Mouse (Mus musculus): ENCODE measurements around the gene Zgpat. TPM values are rescaled to one million over a fixed set of nuclear protein-coding genes. Genes with fewer than 3 reads are reported as not detected.

Gene Zgpat
- polyA plus RNA-seq, 1 experiment from 2014 or later, result 78.5 TPM

DNA sequence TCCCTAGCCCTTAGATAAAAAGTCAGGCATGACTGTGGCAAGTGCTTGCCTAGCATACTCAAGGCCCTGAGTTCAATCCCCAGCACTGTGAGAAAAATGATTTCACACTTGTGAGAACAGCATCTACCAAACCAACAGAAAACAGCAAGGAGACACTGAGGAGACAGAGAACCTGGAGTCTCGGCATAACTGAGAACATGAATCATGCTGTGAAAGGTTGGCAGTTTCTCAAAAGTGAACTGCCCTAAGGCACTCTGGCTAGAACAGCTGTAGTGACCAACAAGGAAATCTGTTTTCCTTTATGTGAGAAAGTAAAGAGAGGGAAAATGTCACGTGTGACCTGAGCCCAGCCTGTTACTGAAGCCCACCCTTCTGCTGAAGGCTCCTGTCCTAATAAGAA is 48.4 kb downstream of the Zgpat start:
- H3K4me3 ChIP-seq (replicated peaks), result no peak overlapping the region
- H3K9ac ChIP-seq (replicated peaks), result no peak overlapping the region
- no peak for ATAC-seq
- no peaks in the 10 kb centered on the region; the same call in 1 of the 2 replicates for H3K4me1 ChIP-seq (replicated peaks)
- no peaks in the 10 kb centered on the region for H3K36me3 ChIP-seq
- H3K27ac ChIP-seq, result no peak overlapping the region
- no peaks in the 10 kb centered on the region for H3K27me3 ChIP-seq
- H3K4me2 ChIP-seq (replicated peaks), result no peak overlapping the region
- no peaks in the 10 kb centered on the region for H3K9me3 ChIP-seq
- 72% methylated on average over 2 of the region's 2 CpGs for WGBS

GRCm38 (mm10) chr2:181415945-181416344 is 51.2 kb downstream of the Zgpat start:
- ATAC-seq, result no peak
- WGBS, result 70% methylated on average over 3 of the region's 3 CpGs
- Histone ChIP-seq H3K4me2 (replicated peaks) (no peak overlapping the region), H3K27me3 (no peaks in the 10 kb centered on the region), H3K4me3 (replicated peaks) (no peak overlapping the region), H3K36me3 (no peaks in the 10 kb centered on the region), H3K27ac (no peak overlapping the region), H3K9me3 (no peaks in the 10 kb centered on the region), H3K4me1 (replicated peaks) (no peaks in the 10 kb centered on the region; the same call in 1 of the 2 replicates), H3K9ac (replicated peaks) (no peak overlapping the region)

GRCm38 (mm10) chr2:181419359-181419758 is 54.6 kb downstream of the Zgpat start:
- no peak for ATAC-seq
- Histone ChIP-seq H3K4me3 (replicated peaks) (no peak overlapping the region), H3K27ac (no peak overlapping the region), H3K4me2 (replicated peaks) (no peak overlapping the region), H3K9ac (replicated peaks) (no peak overlapping the region), H3K27me3 (no peaks in the 10 kb centered on the region), H3K9me3 (no peaks in the 10 kb centered on the region), H3K4me1 (replicated peaks) (no peaks in the 10 kb centered on the region), H3K36me3 (peaks cover 24% of the 10 kb centered on the region)
- WGBS, result 81% methylated on average over 7 of the region's 7 CpGs

DNA sequence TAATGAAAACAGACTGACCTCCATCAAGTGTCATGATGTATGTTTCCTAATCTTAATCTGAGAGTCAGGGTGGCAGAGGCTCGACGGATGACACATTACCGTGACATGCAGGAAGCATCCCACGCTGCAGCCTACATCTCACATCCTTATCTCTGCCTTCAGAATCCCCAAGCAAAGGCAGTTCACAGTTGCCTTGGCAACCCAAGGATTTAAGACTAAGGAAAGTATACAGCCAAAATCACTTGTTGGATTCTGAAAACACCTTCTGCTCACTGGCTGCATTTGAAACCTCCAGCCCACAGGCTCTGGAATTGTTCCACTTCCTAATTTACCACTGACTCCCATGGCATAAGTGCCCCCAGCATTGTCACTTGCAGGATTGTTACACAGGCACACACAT is 55.7 kb downstream of the Zgpat start:
- ATAC-seq, result no peak
- H3K9me3 ChIP-seq, result no peaks in the 10 kb centered on the region
- no peaks in the 10 kb centered on the region for H3K27me3 ChIP-seq
- H3K9ac ChIP-seq (replicated peaks), result no peak overlapping the region
- peaks cover 24% of the 10 kb centered on the region for H3K36me3 ChIP-seq
- H3K4me1 ChIP-seq (replicated peaks), result no peaks in the 10 kb centered on the region
- H3K4me3 ChIP-seq (replicated peaks), result no peak overlapping the region
- no peak overlapping the region for H3K4me2 ChIP-seq (replicated peaks)
- no peak overlapping the region for H3K27ac ChIP-seq
- WGBS, result 87% methylated on average over 4 of the region's 4 CpGs

DNA sequence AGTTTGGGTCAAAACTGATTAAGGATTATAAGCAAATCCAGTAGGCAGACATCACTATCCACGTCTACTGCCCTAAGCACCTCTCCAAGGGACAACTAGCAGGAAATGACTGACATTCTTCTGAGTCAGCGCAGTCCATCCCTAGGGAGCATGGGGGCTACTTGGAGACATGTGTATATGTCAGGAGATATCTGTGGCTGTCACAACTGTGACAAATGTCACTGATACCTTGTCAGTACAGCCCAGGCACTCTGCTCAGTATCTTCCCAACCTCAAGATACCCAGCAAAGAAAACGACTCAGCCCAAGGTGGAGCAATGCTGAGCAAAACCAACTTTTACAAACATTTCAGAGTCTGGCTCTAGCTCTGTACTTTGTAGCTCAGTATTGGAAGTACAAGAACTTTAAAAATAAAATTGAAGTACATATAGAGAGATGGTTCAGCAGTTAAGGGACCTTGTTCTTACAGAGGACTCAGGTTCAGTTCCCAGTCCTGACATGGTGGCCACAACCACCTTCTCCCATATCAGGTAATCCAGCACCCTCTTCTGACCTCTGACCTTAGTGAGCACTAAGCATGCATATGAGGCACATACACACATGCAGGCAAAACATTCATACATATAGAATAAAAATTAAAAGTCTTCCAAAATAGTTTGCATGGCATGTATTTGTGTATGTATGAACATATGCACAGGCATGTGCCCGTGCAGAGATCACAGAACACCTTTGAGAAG is 56.3 kb downstream of the Zgpat start:
- Histone ChIP-seq H3K36me3 (peaks cover 24% of the 10 kb centered on the region), H3K4me1 (replicated peaks) (no peaks in the 10 kb centered on the region), H3K9ac (replicated peaks) (no peak overlapping the region), H3K27me3 (no peaks in the 10 kb centered on the region), H3K9me3 (no peaks in the 10 kb centered on the region), H3K4me3 (replicated peaks) (no peak overlapping the region), H3K4me2 (replicated peaks) (no peak overlapping the region), H3K27ac (no peak overlapping the region)
- 79% methylated on average over 4 of the region's 4 CpGs for WGBS
- ATAC-seq, result no peak

DNA sequence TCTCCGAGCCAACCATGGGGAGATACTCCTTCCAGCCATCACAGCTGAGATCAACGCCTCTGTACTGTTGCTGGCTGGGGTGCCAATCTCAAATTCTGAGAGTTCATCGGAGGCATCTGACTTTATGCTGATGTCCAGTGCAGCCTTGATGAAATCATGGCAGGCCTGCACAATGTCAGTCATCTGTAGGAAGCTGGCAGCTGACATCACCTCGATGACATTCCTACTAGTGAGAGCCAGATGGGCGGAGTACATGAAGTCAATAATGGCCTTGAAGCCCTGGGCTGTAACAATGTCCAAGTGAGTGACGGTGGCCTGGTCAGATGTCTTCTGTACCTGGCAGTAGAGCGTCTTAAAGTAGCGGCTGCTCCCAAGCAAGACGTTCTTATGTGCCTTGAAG is 59.1 kb downstream of the Zgpat start:
- H3K4me3 ChIP-seq (replicated peaks), result no peak overlapping the region
- H3K27me3 ChIP-seq, result no peaks in the 10 kb centered on the region
- no peaks in the 10 kb centered on the region for H3K4me1 ChIP-seq (replicated peaks)
- H3K9ac ChIP-seq (replicated peaks), result no peak overlapping the region
- H3K27ac ChIP-seq, result no peak overlapping the region
- ATAC-seq, result no peak
- no peaks in the 10 kb centered on the region for H3K9me3 ChIP-seq
- WGBS, result 95% methylated on average over 9 of the region's 9 CpGs
- peaks cover 24% of the 10 kb centered on the region for H3K36me3 ChIP-seq
- H3K4me2 ChIP-seq (replicated peaks), result no peak overlapping the region

Other genes with a start within 250 kb of the Zgpat start
- gene Kcnq2, start 229.6 kb upstream of the Zgpat start, polyA plus RNA-seq (2015; fragmentation: Nextera tagmentation; extraction: Ambion mirVana), result 44.0 and 47.3 TPM in 2 replicates
- gene Eef1a2, start 207.9 kb upstream of the Zgpat start, polyA plus RNA-seq (2015; fragmentation: Nextera tagmentation; extraction: Ambion mirVana), result 3.5 and 3.8 TPM in 2 replicates
- 470 and 482 TPM in 2 replicates for gene Ppdpf, start 177.7 kb upstream of the Zgpat start, polyA plus RNA-seq (2015; fragmentation: Nextera tagmentation; extraction: Ambion mirVana)
- gene Ptk6, start 162.1 kb upstream of the Zgpat start, polyA plus RNA-seq (2015; fragmentation: Nextera tagmentation; extraction: Ambion mirVana), result not detected in 2 replicates
- gene Srms, start 151.7 kb upstream of the Zgpat start, polyA plus RNA-seq (2015; fragmentation: Nextera tagmentation; extraction: Ambion mirVana), result 0.10 TPM in 1 of 2 replicates, not detected in the other
- 0.13 TPM in 1 of 2 replicates, not detected in the other for gene Fndc11, start 144.9 kb upstream of the Zgpat start, polyA plus RNA-seq (2015; fragmentation: Nextera tagmentation; extraction: Ambion mirVana)
- 0.34 TPM in 2 replicates for gene Helz2, start 122.9 kb upstream of the Zgpat start, polyA plus RNA-seq (2015; fragmentation: Nextera tagmentation; extraction: Ambion mirVana)
- 19.7 and 19.9 TPM in 2 replicates for gene Gmeb2, start 76.9 kb upstream of the Zgpat start, polyA plus RNA-seq (2015; fragmentation: Nextera tagmentation; extraction: Ambion mirVana)
- 996 and 1,042 TPM in 2 replicates for gene Stmn3, start 50.4 kb upstream of the Zgpat start, polyA plus RNA-seq (2015; fragmentation: Nextera tagmentation; extraction: Ambion mirVana)
- 33.6 and 40.6 TPM in 2 replicates for gene Rtel1, start 45.2 kb upstream of the Zgpat start, polyA plus RNA-seq (2015; fragmentation: Nextera tagmentation; extraction: Ambion mirVana)
- 91.6 and 95.9 TPM in 2 replicates for gene Arfrp1, start 476 bp downstream of the Zgpat start, polyA plus RNA-seq (2015; fragmentation: Nextera tagmentation; extraction: Ambion mirVana)
- 42.1 and 46.7 TPM in 2 replicates for gene Lime1, start 15.2 kb downstream of the Zgpat start, polyA plus RNA-seq (2015; fragmentation: Nextera tagmentation; extraction: Ambion mirVana)
- gene Zbtb46, start 94.5 kb downstream of the Zgpat start, polyA plus RNA-seq (2015; fragmentation: Nextera tagmentation; extraction: Ambion mirVana), result 24.1 and 24.3 TPM in 2 replicates
- not detected in 2 replicates for gene Abhd16b, start 128.3 kb downstream of the Zgpat start, polyA plus RNA-seq (2015; fragmentation: Nextera tagmentation; extraction: Ambion mirVana)
- 116 and 121 TPM in 2 replicates for gene Tpd52l2, start 132.2 kb downstream of the Zgpat start, polyA plus RNA-seq (2015; fragmentation: Nextera tagmentation; extraction: Ambion mirVana)
- gene Dnajc5, start 155.6 kb downstream of the Zgpat start, polyA plus RNA-seq (2015; fragmentation: Nextera tagmentation; extraction: Ambion mirVana), result 198 and 209 TPM in 2 replicates
- 71.2 and 82.5 TPM in 2 replicates for gene Uckl1, start 220.0 kb downstream of the Zgpat start, polyA plus RNA-seq (2015; fragmentation: Nextera tagmentation; extraction: Ambion mirVana)
- gene Prpf6, start 226.9 kb downstream of the Zgpat start, polyA plus RNA-seq (2015; fragmentation: Nextera tagmentation; extraction: Ambion mirVana), result 71.7 and 72.8 TPM in 2 replicates
- 68.1 and 70.2 TPM in 2 replicates for gene Zfp512b, start 227.9 kb downstream of the Zgpat start, polyA plus RNA-seq (2015; fragmentation: Nextera tagmentation; extraction: Ambion mirVana)
- 171 and 176 TPM in 2 replicates for gene Samd10, start 234.3 kb downstream of the Zgpat start, polyA plus RNA-seq (2015; fragmentation: Nextera tagmentation; extraction: Ambion mirVana)